Mouse (Mus musculus): ENCODE results near the gene Ap1s2. TPM values are rescaled to one million over a fixed set of nuclear protein-coding genes. Genes with fewer than 3 reads are reported as not detected.
A peak's percentile ranks its signal among the peaks of the same experiment; 100 is the strongest.

The Ap1s2 gene
- polyA plus RNA-seq (2015; fragmentation: Nextera tagmentation; extraction: Ambion mirVana), result 21.8 and 22.5 TPM in 2 replicates

GRCm38 (mm10) chrX:163908337-163909250, at the start of gene Ap1s2:
Gene Ap1s2, plus strand, starts transcription at chrX:163909017.
- no peaks in the 10 kb centered on the region; the same call in 1 of the 2 replicates for H3K9me3 ChIP-seq (replicated peaks)
- peak within 1 kb of the TSS; percentile 54 for H3K9ac ChIP-seq
- WGBS, result 23% methylated on average over 80 of the region's 80 CpGs
- peak within 1 kb of the TSS; percentile 59 for H3K4me2 ChIP-seq
- peaks cover 13% of the 10 kb centered on the region; the same call in 1 of the 2 replicates for H3K27me3 ChIP-seq
- H3K4me1 ChIP-seq, result no peaks in the 10 kb centered on the region
- H3K4me3 ChIP-seq (replicated peaks), result peak within 1 kb of the TSS; percentile 66
- peak within 1 kb of the TSS; percentile 88 for H3K27ac ChIP-seq
- ATAC-seq (replicated peaks; ENCODE audit: low FRiP score), result peak; percentile 100
- H3K36me3 ChIP-seq, result no peaks in the 10 kb centered on the region

GRCm38 (mm10) chrX:163867711-163868379, 41.0 kb upstream of the Ap1s2 start:
- peak; percentile 75 for ATAC-seq (replicated peaks; ENCODE audit: low FRiP score)
- H3K9me3 ChIP-seq (replicated peaks), result no peaks in the 10 kb centered on the region
- H3K9ac ChIP-seq, result no peak overlapping the region
- H3K4me3 ChIP-seq (replicated peaks), result no peak overlapping the region
- no peak overlapping the region for H3K27ac ChIP-seq
- WGBS, result 63% methylated on average over 5 of the region's 5 CpGs
- peaks cover 14% of the 10 kb centered on the region for H3K27me3 ChIP-seq
- H3K36me3 ChIP-seq, result no peaks in the 10 kb centered on the region
- H3K4me2 ChIP-seq, result no peak overlapping the region
- no peaks in the 10 kb centered on the region for H3K4me1 ChIP-seq

GRCm38 (mm10) chrX:163868659-163869278, 40.0 kb upstream of the Ap1s2 start:
- ATAC-seq (replicated peaks; ENCODE audit: low FRiP score), result no peak
- H3K27ac ChIP-seq, result no peak overlapping the region
- H3K9ac ChIP-seq, result no peak overlapping the region
- no peaks in the 10 kb centered on the region for H3K36me3 ChIP-seq
- no peaks in the 10 kb centered on the region for H3K9me3 ChIP-seq (replicated peaks)
- peaks cover 14% of the 10 kb centered on the region for H3K27me3 ChIP-seq
- WGBS, result 55% methylated on average over 11 of the region's 11 CpGs
- H3K4me2 ChIP-seq, result no peak overlapping the region
- H3K4me1 ChIP-seq, result no peaks in the 10 kb centered on the region
- H3K4me3 ChIP-seq (replicated peaks), result no peak overlapping the region

- H3K4me1 ChIP-seq, result no peaks in the 10 kb centered on the region
- H3K4me2 ChIP-seq, result no peak overlapping the region
- H3K27me3 ChIP-seq, result peaks cover 20% of the 10 kb centered on the region
- no peak overlapping the region for H3K27ac ChIP-seq
- no peak overlapping the region for H3K9ac ChIP-seq
- WGBS, result 82% methylated on average over 3 of the region's 3 CpGs
- ATAC-seq (replicated peaks; ENCODE audit: low FRiP score), result no peak
- no peaks in the 10 kb centered on the region for H3K36me3 ChIP-seq
- H3K9me3 ChIP-seq (replicated peaks), result no peaks in the 10 kb centered on the region
- no peak overlapping the region for H3K4me3 ChIP-seq (replicated peaks)
Measured at GRCm38 (mm10) chrX:163875932-163876331, 32.9 kb upstream of the Ap1s2 start.

- Histone ChIP-seq H3K4me2 (no peak overlapping the region), H3K4me3 (replicated peaks) (no peak overlapping the region), H3K27ac (no peak overlapping the region), H3K4me1 (no peaks in the 10 kb centered on the region), H3K9me3 (replicated peaks) (no peaks in the 10 kb centered on the region), H3K9ac (no peak overlapping the region), H3K36me3 (no peaks in the 10 kb centered on the region), H3K27me3 (peaks cover 23% of the 10 kb centered on the region)
- WGBS, result 64% methylated on average over 3 of the region's 4 CpGs
- no peak for ATAC-seq (replicated peaks; ENCODE audit: low FRiP score)
Measured at GRCm38 (mm10) chrX:163876636-163877035, 32.2 kb upstream of the Ap1s2 start.

- H3K4me1 ChIP-seq, result no peaks in the 10 kb centered on the region
- H3K27me3 ChIP-seq, result peaks cover 27% of the 10 kb centered on the region
- H3K4me2 ChIP-seq, result no peak overlapping the region
- no peaks in the 10 kb centered on the region for H3K36me3 ChIP-seq
- H3K27ac ChIP-seq, result no peak overlapping the region
- H3K4me3 ChIP-seq (replicated peaks), result no peak overlapping the region
- whole genome bisulfite sequencing, result 72% methylated on average over 6 of the region's 6 CpGs
- no peak overlapping the region for H3K9ac ChIP-seq
- no peak for ATAC-seq (replicated peaks; ENCODE audit: low FRiP score)
- H3K9me3 ChIP-seq (replicated peaks), result no peaks in the 10 kb centered on the region
Measured at GRCm38 (mm10) chrX:163879039-163879438, 29.8 kb upstream of the Ap1s2 start.

GRCm38 (mm10) chrX:163879461-163879860, 29.4 kb upstream of the Ap1s2 start:
- ATAC-seq (replicated peaks; ENCODE audit: low FRiP score), result no peak
- 54% methylated on average over 5 of the region's 5 CpGs for WGBS
- Histone ChIP-seq H3K36me3 (no peaks in the 10 kb centered on the region), H3K4me2 (no peak overlapping the region), H3K27me3 (peaks cover 24% of the 10 kb centered on the region), H3K27ac (no peak overlapping the region), H3K9ac (no peak overlapping the region), H3K4me3 (replicated peaks) (no peak overlapping the region), H3K9me3 (replicated peaks) (no peaks in the 10 kb centered on the region), H3K4me1 (no peaks in the 10 kb centered on the region)

- Histone ChIP-seq H3K4me1 (no peaks in the 10 kb centered on the region), H3K9ac (no peak overlapping the region), H3K4me3 (replicated peaks) (no peak overlapping the region), H3K27ac (no peak overlapping the region), H3K27me3 (peaks cover 12% of the 10 kb centered on the region; the same call in 1 of the 2 replicates), H3K4me2 (no peak overlapping the region), H3K9me3 (replicated peaks) (no peaks in the 10 kb centered on the region), H3K36me3 (no peaks in the 10 kb centered on the region)
- peak; percentile 94 for ATAC-seq (replicated peaks; ENCODE audit: low FRiP score)
- 65% methylated on average over 4 of the region's 4 CpGs for WGBS
Measured at GRCm38 (mm10) chrX:163885539-163885981, 23.3 kb upstream of the Ap1s2 start.

GRCm38 (mm10) chrX:163897354-163897753, 11.5 kb upstream of the Ap1s2 start:
- no peak for ATAC-seq (replicated peaks; ENCODE audit: low FRiP score)
- WGBS, result 66% methylated on average over 1 of the region's 1 CpGs
- H3K9ac ChIP-seq, result no peak overlapping the region

GRCm38 (mm10) chrX:163899431-163900020, 9.3 kb upstream of the Ap1s2 start:
- Histone ChIP-seq H3K27ac (no peak overlapping the region), H3K36me3 (no peaks in the 10 kb centered on the region), H3K4me1 (no peaks in the 10 kb centered on the region), H3K9ac (no peak overlapping the region), H3K27me3 (peaks cover 37% of the 10 kb centered on the region), H3K9me3 (replicated peaks) (no peaks in the 10 kb centered on the region), H3K4me2 (no peak overlapping the region), H3K4me3 (replicated peaks) (no peak overlapping the region)
- 44% methylated on average over 5 of the region's 5 CpGs for WGBS
- no peak for ATAC-seq (replicated peaks; ENCODE audit: low FRiP score)

More at GRCm38 (mm10) chrX:163897354-163897753, 11.5 kb upstream of the Ap1s2 start:
- H3K36me3 ChIP-seq, result no peaks in the 10 kb centered on the region
- H3K4me1 ChIP-seq, result no peaks in the 10 kb centered on the region
- no peak overlapping the region for H3K4me2 ChIP-seq
- no peak overlapping the region for H3K27ac ChIP-seq
- H3K4me3 ChIP-seq (replicated peaks), result no peak overlapping the region
- peaks cover 32% of the 10 kb centered on the region for H3K27me3 ChIP-seq
- H3K9me3 ChIP-seq (replicated peaks), result no peaks in the 10 kb centered on the region

- Histone ChIP-seq H3K9ac (no peak overlapping the region), H3K36me3 (no peaks in the 10 kb centered on the region), H3K27ac (no peak overlapping the region), H3K4me2 (no peak overlapping the region), H3K4me3 (replicated peaks) (no peak overlapping the region), H3K27me3 (peaks cover 18% of the 10 kb centered on the region), H3K4me1 (no peaks in the 10 kb centered on the region), H3K9me3 (replicated peaks) (no peaks in the 10 kb centered on the region; the same call in 1 of the 2 replicates)
- ATAC-seq (replicated peaks; ENCODE audit: low FRiP score), result no peak
- 84% methylated on average over 2 of the region's 2 CpGs for WGBS
Measured at GRCm38 (mm10) chrX:163906861-163907260, 2.0 kb upstream of the Ap1s2 start.

Data from kidney, embryonic 15.5 days (tissue).